Mouse (Mus musculus): ENCODE measurements at regions not wholly inside any gene's neighbourhood (a gene's known extent, or its start where the extent isn't known, plus 50 kb on each side); places are given as distances from the start of the nearest gene placed in this dataset.

- Histone ChIP-seq H3K9me3 (ENCODE audit: control insufficient read depth, insufficient read depth, low read depth, low read length) (no peaks in the 10 kb centered on the region), H3K36me3 (ENCODE audit: control insufficient read depth, insufficient read depth, low read length, poor library complexity, severe bottlenecking) (no peaks in the 10 kb centered on the region), H3K27ac (ENCODE audit: insufficient read depth, low read depth, low read length, poor library complexity, severe bottlenecking) (no peak overlapping the region), H3K4me3 (ENCODE audit: insufficient read depth in 1 of 2, low read depth in 1 of 2, low read length in 2 of 2, poor library complexity in 1 of 2, severe bottlenecking in 1 of 2) (no peak overlapping the region), H3K4me1 (ENCODE audit: control insufficient read depth in 2 of 2, insufficient read depth in 2 of 2, low read length in 2 of 2, poor library complexity in 1 of 2) (peaks cover 0 to 3% of the 10 kb centered on the region in 2 experiments; a peak in 1 of 4 replicates), H3K9ac (ENCODE audit: insufficient read depth, low read depth, low read length, poor library complexity, severe bottlenecking) (no peak overlapping the region)
- in situ Hi-C loops (cut with MboI; ENCODE audit: low sequenced_read_pairs in 2 of 2, unreplicated experiment in 2 of 2), result no loop called here
- DNase-seq (ENCODE audit: low read depth, low spot score), result no peak
- TF ChIP-seq ZC3H11A (IDR thresholded peaks at IDR 0.05; ENCODE audit: borderline replicate concordance, low read depth, low read length) (no peak), CHD2 (IDR thresholded peaks at IDR 0.05; ENCODE audit: low read depth, low read length) (no peak), HCFC1 (IDR thresholded peaks at IDR 0.05; ENCODE audit: borderline replicate concordance, insufficient read depth, low read length) (no peak), ZNF384 (IDR thresholded peaks at IDR 0.05; ENCODE audit: low read depth, low read length) (no peak), MAFK (IDR thresholded peaks at IDR 0.05; ENCODE audit: insufficient read depth, low read depth, low read length) (no peak)
These were observed 492.4 kb upstream of the Acvr2a start for GRCm38 (mm10) chr2:48321471-48321870.

DNA sequence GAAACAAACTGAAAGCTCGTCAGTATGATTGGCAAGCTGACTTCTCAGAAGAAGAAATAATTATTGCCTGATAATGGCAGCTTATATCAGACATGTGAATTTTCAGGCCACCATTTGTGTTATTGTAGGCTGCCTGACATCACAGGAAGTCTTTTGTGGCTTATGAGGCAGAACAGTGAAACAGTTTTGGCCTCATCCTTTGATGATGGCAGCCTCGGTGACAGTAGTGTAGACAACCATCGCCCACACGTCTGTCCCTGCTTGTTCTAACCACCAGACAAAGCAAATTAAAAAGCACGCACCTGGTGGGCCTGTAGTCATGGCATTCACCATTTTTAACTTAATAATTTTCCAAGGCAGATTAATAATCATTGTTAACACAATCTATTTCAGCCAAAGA, 491.6 kb upstream of the Acvr2a start:
- Histone ChIP-seq H3K36me3 (ENCODE audit: control insufficient read depth, insufficient read depth, low read length, poor library complexity, severe bottlenecking) (no peaks in the 10 kb centered on the region), H3K9me3 (ENCODE audit: control insufficient read depth, insufficient read depth, low read depth, low read length) (no peaks in the 10 kb centered on the region), H3K4me3 (ENCODE audit: insufficient read depth in 1 of 2, low read depth in 1 of 2, low read length in 2 of 2, poor library complexity in 1 of 2, severe bottlenecking in 1 of 2) (no peak overlapping the region), H3K4me1 (ENCODE audit: control insufficient read depth in 2 of 2, insufficient read depth in 2 of 2, low read length in 2 of 2, poor library complexity in 1 of 2) (peaks cover 0 to 3% of the 10 kb centered on the region in 2 experiments; a peak in 1 of 4 replicates), H3K9ac (ENCODE audit: insufficient read depth, low read depth, low read length, poor library complexity, severe bottlenecking) (no peak overlapping the region), H3K27ac (ENCODE audit: insufficient read depth, low read depth, low read length, poor library complexity, severe bottlenecking) (no peak overlapping the region)
- in situ Hi-C loops (cut with MboI; ENCODE audit: low sequenced_read_pairs in 2 of 2, unreplicated experiment in 2 of 2), result no loop called here
- no peak for TF ChIP-seq ZC3H11A (IDR thresholded peaks at IDR 0.05; ENCODE audit: borderline replicate concordance, low read depth, low read length)
- no peak for TF ChIP-seq MAFK (IDR thresholded peaks at IDR 0.05; ENCODE audit: insufficient read depth, low read depth, low read length)
- no peak for DNase-seq (ENCODE audit: low read depth, low spot score)

DNA sequence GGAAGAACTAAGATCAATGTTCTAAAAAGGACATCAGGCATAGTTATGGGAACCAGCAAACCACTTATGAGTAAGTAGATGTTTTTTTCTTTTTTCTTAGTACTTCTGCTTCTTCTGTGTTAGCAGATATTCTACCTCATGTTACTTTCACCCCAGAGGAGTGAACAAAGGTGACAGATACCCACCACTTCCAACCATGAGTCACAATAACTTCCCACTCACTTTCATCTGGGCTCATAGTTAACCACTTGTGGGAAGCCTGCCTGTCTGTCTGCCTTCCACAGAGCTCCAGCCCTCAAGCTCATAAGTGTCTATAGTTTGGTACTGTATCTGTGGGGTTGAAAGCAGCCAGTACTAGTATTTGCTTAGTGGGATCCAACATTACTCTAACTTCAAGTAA, 485.7 kb upstream of the Acvr2a start:
- no peaks in the 10 kb centered on the region for H3K4me1 ChIP-seq (ENCODE audit: control insufficient read depth in 2 of 2, insufficient read depth in 2 of 2, low read length in 2 of 2, poor library complexity in 1 of 2)
- no peaks in the 10 kb centered on the region for H3K9me3 ChIP-seq (ENCODE audit: control insufficient read depth, insufficient read depth, low read depth, low read length)
- TF ChIP-seq ZC3H11A (IDR thresholded peaks at IDR 0.05; ENCODE audit: borderline replicate concordance, low read depth, low read length) (no peak), CHD2 (IDR thresholded peaks at IDR 0.05; ENCODE audit: low read depth, low read length) (no peak), HCFC1 (IDR thresholded peaks at IDR 0.05; ENCODE audit: borderline replicate concordance, insufficient read depth, low read length) (no peak), MAFK (IDR thresholded peaks at IDR 0.05; ENCODE audit: insufficient read depth, low read depth, low read length) (no peak), ZNF384 (IDR thresholded peaks at IDR 0.05; ENCODE audit: low read depth, low read length) (no peak)
- in situ Hi-C loops (cut with MboI; ENCODE audit: low sequenced_read_pairs in 2 of 2, unreplicated experiment in 2 of 2), result no loop called here
- H3K27ac ChIP-seq (ENCODE audit: insufficient read depth, low read depth, low read length, poor library complexity, severe bottlenecking), result no peak overlapping the region
- no peak overlapping the region for H3K9ac ChIP-seq (ENCODE audit: insufficient read depth, low read depth, low read length, poor library complexity, severe bottlenecking)
- H3K36me3 ChIP-seq (ENCODE audit: control insufficient read depth, insufficient read depth, low read length, poor library complexity, severe bottlenecking), result no peaks in the 10 kb centered on the region
- H3K4me3 ChIP-seq (ENCODE audit: insufficient read depth in 1 of 2, low read depth in 1 of 2, low read length in 2 of 2, poor library complexity in 1 of 2, severe bottlenecking in 1 of 2), result no peak overlapping the region
- no peak for DNase-seq (ENCODE audit: low read depth, low spot score)

DNA sequence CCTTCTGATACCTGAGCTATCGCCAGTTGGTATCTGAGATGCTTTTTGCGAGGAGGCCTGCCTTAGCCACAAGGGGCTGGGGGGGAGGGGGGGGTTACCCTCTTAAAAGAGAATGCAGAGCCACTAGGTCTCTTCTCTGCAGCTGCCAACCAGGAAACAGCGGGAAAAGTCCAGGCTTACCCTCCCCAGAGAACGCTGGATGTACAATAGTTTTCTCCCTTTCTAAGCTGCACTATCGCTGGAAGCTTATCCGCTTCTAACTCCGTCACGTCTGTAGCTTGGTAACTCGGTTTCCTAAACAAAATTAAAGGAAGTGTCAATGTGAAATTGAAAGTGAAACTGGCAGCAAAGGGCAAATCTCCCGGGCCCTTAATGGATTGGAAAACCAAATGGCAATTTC, 481.1 kb upstream of the Acvr2a start:
- Histone ChIP-seq H3K4me1 (ENCODE audit: control insufficient read depth in 2 of 2, insufficient read depth in 2 of 2, low read length in 2 of 2, poor library complexity in 1 of 2) (no peaks in the 10 kb centered on the region), H3K27ac (ENCODE audit: insufficient read depth, low read depth, low read length, poor library complexity, severe bottlenecking) (no peak overlapping the region), H3K9me3 (ENCODE audit: control insufficient read depth, insufficient read depth, low read depth, low read length) (no peaks in the 10 kb centered on the region), H3K9ac (ENCODE audit: insufficient read depth, low read depth, low read length, poor library complexity, severe bottlenecking) (no peak overlapping the region), H3K36me3 (ENCODE audit: control insufficient read depth, insufficient read depth, low read length, poor library complexity, severe bottlenecking) (no peaks in the 10 kb centered on the region), H3K4me3 (ENCODE audit: insufficient read depth in 1 of 2, low read depth in 1 of 2, low read length in 2 of 2, poor library complexity in 1 of 2, severe bottlenecking in 1 of 2) (no peak overlapping the region)
- TF ChIP-seq CHD2 (IDR thresholded peaks at IDR 0.05; ENCODE audit: low read depth, low read length), result no peak
- TF ChIP-seq HCFC1 (IDR thresholded peaks at IDR 0.05; ENCODE audit: borderline replicate concordance, insufficient read depth, low read length), result no peak
- TF ChIP-seq ZC3H11A (IDR thresholded peaks at IDR 0.05; ENCODE audit: borderline replicate concordance, low read depth, low read length), result no peak
- TF ChIP-seq ZNF384 (IDR thresholded peaks at IDR 0.05; ENCODE audit: low read depth, low read length), result no peak
- no peak for TF ChIP-seq MAFK (IDR thresholded peaks at IDR 0.05; ENCODE audit: insufficient read depth, low read depth, low read length)
- in situ Hi-C loops (cut with MboI; ENCODE audit: low sequenced_read_pairs in 2 of 2, unreplicated experiment in 2 of 2), result no loop called here
- DNase-seq (ENCODE audit: low read depth, low spot score), result no peak

DNA sequence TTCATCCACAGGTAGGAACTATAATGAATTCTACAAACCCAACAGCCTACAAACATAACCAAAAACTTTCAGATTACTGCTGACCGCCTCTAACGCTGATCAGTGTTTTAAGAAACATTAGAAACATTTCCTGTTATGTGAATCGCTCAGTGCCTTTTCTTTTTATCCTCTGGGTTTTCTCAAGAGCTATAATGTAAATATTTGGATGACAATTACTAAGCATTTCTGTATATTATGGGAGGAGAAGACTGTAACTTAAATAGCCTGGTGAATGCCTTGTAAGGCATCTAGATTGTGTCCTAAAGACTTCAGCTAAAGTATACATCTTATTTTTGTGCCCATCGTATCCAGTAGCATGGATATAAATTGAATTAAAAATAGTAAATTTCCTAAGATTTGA, 465.9 kb upstream of the Acvr2a start:
- no peak overlapping the region for H3K9ac ChIP-seq (ENCODE audit: insufficient read depth, low read depth, low read length, poor library complexity, severe bottlenecking)
- in situ Hi-C loops (cut with MboI; ENCODE audit: low sequenced_read_pairs in 2 of 2, unreplicated experiment in 2 of 2), result no loop called here
- no peaks in the 10 kb centered on the region for H3K4me1 ChIP-seq (ENCODE audit: control insufficient read depth in 2 of 2, insufficient read depth in 2 of 2, low read length in 2 of 2, poor library complexity in 1 of 2)
- H3K4me3 ChIP-seq (ENCODE audit: insufficient read depth in 1 of 2, low read depth in 1 of 2, low read length in 2 of 2, poor library complexity in 1 of 2, severe bottlenecking in 1 of 2), result no peak overlapping the region
- no peak overlapping the region for H3K27ac ChIP-seq (ENCODE audit: insufficient read depth, low read depth, low read length, poor library complexity, severe bottlenecking)
- H3K36me3 ChIP-seq (ENCODE audit: control insufficient read depth, insufficient read depth, low read length, poor library complexity, severe bottlenecking), result no peaks in the 10 kb centered on the region
- DNase-seq (ENCODE audit: low read depth, low spot score), result no peak
- TF ChIP-seq HCFC1 (IDR thresholded peaks at IDR 0.05; ENCODE audit: borderline replicate concordance, insufficient read depth, low read length), result no peak
- no peak for TF ChIP-seq MAFK (IDR thresholded peaks at IDR 0.05; ENCODE audit: insufficient read depth, low read depth, low read length)
- TF ChIP-seq CHD2 (IDR thresholded peaks at IDR 0.05; ENCODE audit: low read depth, low read length), result no peak
- no peak for TF ChIP-seq ZC3H11A (IDR thresholded peaks at IDR 0.05; ENCODE audit: borderline replicate concordance, low read depth, low read length)
- TF ChIP-seq ZNF384 (IDR thresholded peaks at IDR 0.05; ENCODE audit: low read depth, low read length), result no peak
- H3K9me3 ChIP-seq (ENCODE audit: control insufficient read depth, insufficient read depth, low read depth, low read length), result no peaks in the 10 kb centered on the region
